Mouse (Mus musculus) forebrain, embryonic 13.5 days (tissue): ENCODE data around the gene Coro2b. TPM values are rescaled to one million over a fixed set of nuclear protein-coding genes. Genes with fewer than 3 reads are reported as not detected.

Experiments
- ATAC-seq: fragments of 200-750 bp; cut with Nextera tagmentation; 2 replicates; pipeline ENCODE4 v1.8.0; 2017
- H3K27ac ChIP-seq: fragments of 300-500 bp; sonication (generic); 2 replicates; pipeline ENCODE4 v1.5.1; 2015; ENCODE audit warnings: inconsistent platforms, mild to moderate bottlenecking, moderate library complexity
- H3K27me3 ChIP-seq: fragments of 300-500 bp; sonication (generic); 2 replicates; pipeline ENCODE4 v1.6.1; 2015; ENCODE audit warnings: mild to moderate bottlenecking, inconsistent platforms
- H3K36me3 ChIP-seq: fragments of 300-500 bp; sonication (generic); 2 replicates; pipeline ENCODE4 v1.6.1; 2015; ENCODE audit warnings: mild to moderate bottlenecking, inconsistent platforms; ENCODE audit not compliant: poor library complexity, severe bottlenecking
- H3K4me1 ChIP-seq: fragments of 300-500 bp; sonication (generic); 2 replicates; pipeline ENCODE4 v1.6.1; 2015; ENCODE audit warnings: inconsistent platforms
- H3K4me2 ChIP-seq: fragments of 300-500 bp; sonication (generic); 2 replicates; pipeline ENCODE4 v1.6.1; 2015; ENCODE audit warnings: inconsistent platforms, mild to moderate bottlenecking, moderate library complexity
- H3K4me3 ChIP-seq: fragments of 300-500 bp; sonication (generic); 2 replicates; pipeline ENCODE4 v1.5.1; 2015; ENCODE audit warnings: mild to moderate bottlenecking, inconsistent platforms
- H3K9ac ChIP-seq: fragments of 300-500 bp; sonication (generic); 2 replicates; pipeline ENCODE4 v1.6.1; 2015; ENCODE audit warnings: mild to moderate bottlenecking, inconsistent platforms
- H3K9me3 ChIP-seq: fragments of 300-500 bp; sonication (generic); replicated peaks from 2 replicates; pipeline ENCODE4 v1.6.1; 2016; ENCODE audit warnings: inconsistent platforms
- WGBS: fragments of 180-500 bp; shearing (Covaris S2); methylation state at CpG from one replicate; pipeline ENCODE4 v1.1.7; 2015; 5-methylcytosine and 5-hydroxymethylcytosine counted together
- polyA plus RNA-seq: library from polyadenylated mRNA; unstranded; fragments of >200 nt; fragmentation: Nextera tagmentation; extraction: Ambion mirVana; gene quantifications from 2 replicates; pipeline ENCODE4 v1.2.1, GENCODE M21; 2015

The Coro2b gene
- polyA plus RNA-seq: 35.5 and 37.0 TPM in 2 replicates

DNA sequence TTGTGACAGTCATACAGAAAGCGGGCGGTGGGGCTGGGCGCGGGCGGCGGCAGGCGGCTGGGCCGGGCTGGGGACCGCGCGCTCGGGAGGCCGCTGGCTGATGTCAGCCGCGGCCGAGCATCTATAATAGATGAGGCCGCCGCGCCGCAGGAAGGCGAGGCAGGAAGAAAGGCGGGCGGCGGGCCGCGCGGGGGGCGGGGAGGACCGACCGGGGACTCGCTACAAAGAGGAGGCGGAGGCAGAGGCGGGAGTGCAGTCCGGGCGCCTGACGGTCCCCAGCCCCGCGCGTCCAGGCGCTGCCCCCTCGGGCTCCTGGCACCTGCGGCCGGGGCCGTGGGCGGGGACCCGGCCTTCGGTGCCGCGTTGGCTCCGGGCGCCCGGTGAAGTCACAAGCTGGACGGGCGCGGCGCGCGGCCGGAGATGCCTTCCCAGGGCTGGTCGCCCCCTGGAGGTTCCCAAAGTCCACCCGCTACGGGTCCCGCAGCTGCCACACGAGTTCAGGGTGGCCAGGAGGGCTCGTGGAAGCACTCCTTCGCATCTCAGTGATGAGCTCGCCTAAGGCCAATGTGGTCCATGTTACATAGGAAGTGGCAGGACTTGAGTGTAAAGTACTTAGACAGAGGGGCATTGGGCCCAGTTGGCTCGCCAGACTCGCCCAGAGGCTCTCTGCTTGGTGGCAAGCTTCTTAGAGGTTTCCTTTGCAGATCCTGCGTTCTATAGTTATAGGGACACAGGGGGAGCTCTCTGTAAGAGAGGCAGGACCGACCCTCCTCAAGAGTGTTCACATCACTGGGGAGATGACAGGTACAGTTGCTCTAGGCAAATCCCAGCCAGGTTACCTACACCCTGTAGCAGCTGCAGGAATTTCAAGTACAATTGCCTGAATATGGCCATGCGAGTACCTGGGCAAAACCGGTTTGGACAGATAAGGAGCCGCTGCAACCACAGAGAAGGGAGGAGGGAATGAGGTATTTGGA lies at the start of gene Coro2b:
Gene Coro2b (minus strand): TSS at position 390 of the 977 bp plus-strand sequence.
- Histone ChIP-seq H3K27me3 (no peaks in the 10 kb centered on the region), H3K9ac (peak within 1 kb of the TSS; percentile 96), H3K4me3 (peak within 1 kb of the TSS; percentile 69), H3K36me3 (no peaks in the 10 kb centered on the region), H3K4me1 (peaks cover 87% of the 10 kb centered on the region), H3K27ac (peak within 1 kb of the TSS; percentile 96), H3K9me3 (no peaks in the 10 kb centered on the region), H3K4me2 (peak within 1 kb of the TSS; percentile 77)
- ATAC-seq: peak; percentile 43
- WGBS: 2% methylated on average over 51 of the region's 74 CpGs

DNA sequence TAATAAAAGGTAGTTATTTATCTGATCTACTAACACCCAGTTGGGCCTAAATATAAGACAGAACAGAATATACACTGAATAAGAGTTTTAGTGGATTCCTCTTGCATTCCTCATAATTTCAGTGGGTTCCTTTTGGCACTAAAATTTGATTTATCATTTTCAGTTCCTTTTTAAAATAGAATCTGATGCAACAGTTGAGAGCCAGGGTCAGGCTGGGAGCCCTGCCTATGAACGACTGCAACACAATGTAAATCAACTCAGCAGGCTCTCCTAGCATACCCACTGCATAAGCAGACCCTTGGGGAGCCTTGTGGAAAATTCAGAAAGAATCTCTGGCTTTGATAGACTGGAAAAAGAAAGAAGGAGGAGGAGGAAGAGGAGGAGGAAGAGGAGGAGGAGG lies 40.7 kb upstream of the Coro2b start:
- no peak for ATAC-seq
- Histone ChIP-seq H3K9ac (no peak overlapping the region), H3K4me1 (no peaks in the 10 kb centered on the region), H3K27ac (no peak overlapping the region), H3K4me3 (no peak overlapping the region), H3K27me3 (no peaks in the 10 kb centered on the region), H3K4me2 (no peak overlapping the region), H3K9me3 (no peaks in the 10 kb centered on the region), H3K36me3 (no peaks in the 10 kb centered on the region)
- 62% methylated on average over 1 of the region's 1 CpGs for WGBS

DNA sequence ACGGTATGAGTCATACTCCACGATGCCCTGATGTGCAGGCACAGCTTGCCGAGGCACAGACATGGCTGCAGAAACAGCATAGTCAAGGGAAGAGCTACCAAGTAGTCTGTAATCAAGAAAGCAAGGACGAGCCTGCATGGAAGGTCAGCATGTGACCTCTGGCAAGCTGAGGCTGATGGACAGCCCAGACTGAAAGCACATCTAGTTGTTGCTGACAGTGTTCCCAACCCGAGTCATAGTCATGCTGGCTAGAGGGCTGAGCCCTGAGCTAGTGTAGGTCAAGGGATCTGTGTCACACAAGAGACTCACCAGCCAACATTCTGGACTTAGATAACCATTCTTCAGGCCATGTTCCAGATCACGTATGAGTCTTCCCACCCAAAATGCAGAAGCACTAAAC lies 32.3 kb upstream of the Coro2b start:
- Histone ChIP-seq H3K27me3 (no peaks in the 10 kb centered on the region), H3K9me3 (no peaks in the 10 kb centered on the region), H3K4me2 (no peak overlapping the region), H3K27ac (no peak overlapping the region), H3K36me3 (no peaks in the 10 kb centered on the region), H3K4me1 (no peaks in the 10 kb centered on the region), H3K4me3 (no peak overlapping the region), H3K9ac (no peak overlapping the region)
- no peak for ATAC-seq
- WGBS: 90% methylated on average over 6 of the region's 6 CpGs

DNA sequence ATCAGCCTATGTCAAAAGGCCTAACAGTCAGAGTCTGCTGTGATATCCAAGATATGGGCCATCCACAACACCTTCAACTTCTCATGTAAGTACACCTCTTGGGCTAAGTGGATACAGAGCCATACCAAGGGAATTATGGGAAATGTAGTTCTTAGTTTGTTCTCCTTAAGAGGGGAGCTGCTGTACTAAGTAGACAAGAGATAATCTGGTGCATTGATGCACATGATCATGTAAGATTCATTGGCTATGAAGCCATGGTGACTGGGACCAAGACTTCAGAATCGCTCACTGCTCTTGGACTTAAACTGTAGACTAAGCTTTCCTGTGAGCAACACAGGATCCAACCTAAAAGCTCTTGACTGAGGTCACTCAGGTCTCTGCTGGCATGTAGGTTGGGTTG lies 31.0 kb upstream of the Coro2b start:
- Histone ChIP-seq H3K4me2 (no peak overlapping the region), H3K4me1 (no peaks in the 10 kb centered on the region), H3K36me3 (no peaks in the 10 kb centered on the region), H3K27me3 (no peaks in the 10 kb centered on the region), H3K9me3 (no peaks in the 10 kb centered on the region), H3K4me3 (no peak overlapping the region), H3K27ac (no peak overlapping the region), H3K9ac (no peak overlapping the region)
- no peak for ATAC-seq
- WGBS: 96% methylated on average over 1 of the region's 1 CpGs

DNA sequence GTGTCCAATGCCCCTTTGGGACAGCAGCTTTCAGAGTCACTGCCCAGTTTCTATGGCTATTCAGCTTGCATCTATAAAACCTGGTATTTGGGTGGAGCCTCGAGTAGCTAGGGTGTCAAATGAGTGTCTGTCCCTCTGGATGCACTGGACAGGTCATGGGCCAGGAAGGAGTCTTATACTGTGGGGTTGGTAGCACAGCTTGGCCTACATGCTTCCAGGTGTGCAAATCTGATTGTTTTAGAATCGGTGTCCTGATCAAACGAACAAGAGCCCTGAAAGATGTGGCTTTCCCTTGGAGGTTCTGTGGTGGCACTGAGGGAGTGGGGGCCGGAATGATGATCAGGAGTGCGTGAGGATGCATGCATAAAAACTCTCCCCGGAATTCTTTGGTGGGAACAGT lies 25.4 kb upstream of the Coro2b start:
- no peak for ATAC-seq
- no peaks in the 10 kb centered on the region for H3K27me3 ChIP-seq
- no peak overlapping the region for H3K9ac ChIP-seq
- no peak overlapping the region for H3K4me3 ChIP-seq
- no peaks in the 10 kb centered on the region for H3K36me3 ChIP-seq
- WGBS: 90% methylated on average over 6 of the region's 6 CpGs
- H3K9me3 ChIP-seq: no peaks in the 10 kb centered on the region
- H3K27ac ChIP-seq: no peak overlapping the region
- H3K4me1 ChIP-seq: no peaks in the 10 kb centered on the region
- H3K4me2 ChIP-seq: no peak overlapping the region

DNA sequence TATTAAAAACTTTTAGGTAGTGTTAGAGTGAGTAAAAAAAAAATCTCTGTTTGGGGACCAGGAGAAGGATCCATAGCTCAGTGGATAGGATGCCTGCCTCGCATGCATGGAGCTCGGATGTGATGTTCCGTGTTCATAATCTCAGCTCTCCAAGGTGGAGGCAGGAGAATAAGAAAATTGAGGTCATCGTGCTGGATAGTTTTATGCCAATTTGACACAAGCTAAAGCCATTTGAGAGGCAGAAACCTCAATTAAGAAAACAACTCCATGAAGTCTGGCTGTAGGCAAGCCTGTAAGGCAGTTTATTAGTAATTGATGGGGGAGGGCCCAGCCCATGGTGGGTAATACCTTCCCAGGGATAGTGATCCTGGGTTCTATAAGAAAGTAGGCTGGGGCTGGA lies 23.6 kb upstream of the Coro2b start:
- no peak for ATAC-seq
- no peak overlapping the region for H3K4me3 ChIP-seq
- no peaks in the 10 kb centered on the region for H3K4me1 ChIP-seq
- H3K36me3 ChIP-seq: no peaks in the 10 kb centered on the region
- no peaks in the 10 kb centered on the region for H3K9me3 ChIP-seq
- 92% methylated on average over 4 of the region's 4 CpGs for WGBS
- no peak overlapping the region for H3K9ac ChIP-seq
- H3K27me3 ChIP-seq: no peaks in the 10 kb centered on the region
- H3K27ac ChIP-seq: no peak overlapping the region
- no peak overlapping the region for H3K4me2 ChIP-seq

DNA sequence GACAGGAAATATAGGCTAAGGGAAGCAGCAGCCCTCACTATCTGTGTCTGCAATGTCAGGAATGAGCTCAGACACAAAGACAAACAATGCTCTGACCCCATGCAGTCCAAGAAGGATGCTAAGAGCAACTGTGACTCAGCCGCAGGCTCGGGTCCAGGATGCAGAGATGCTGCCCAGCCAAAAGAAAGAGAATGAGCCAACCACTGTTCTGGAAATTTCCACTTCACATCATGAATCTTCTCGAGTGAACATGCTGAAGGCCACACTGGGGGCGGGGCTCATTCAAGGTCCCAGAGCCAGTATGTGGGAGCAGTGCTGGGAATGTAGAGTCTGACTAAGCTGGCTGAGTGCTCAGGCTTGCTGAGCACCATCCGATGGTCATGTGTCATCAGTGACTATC lies 23.2 kb upstream of the Coro2b start:
- no peaks in the 10 kb centered on the region for H3K9me3 ChIP-seq
- H3K36me3 ChIP-seq: no peaks in the 10 kb centered on the region
- no peak overlapping the region for H3K9ac ChIP-seq
- ATAC-seq: no peak
- H3K27ac ChIP-seq: no peak overlapping the region
- H3K4me1 ChIP-seq: peaks cover 4% of the 10 kb centered on the region
- H3K27me3 ChIP-seq: no peaks in the 10 kb centered on the region
- H3K4me3 ChIP-seq: no peak overlapping the region
- WGBS: 68% methylated on average over 5 of the region's 5 CpGs
- no peak overlapping the region for H3K4me2 ChIP-seq

DNA sequence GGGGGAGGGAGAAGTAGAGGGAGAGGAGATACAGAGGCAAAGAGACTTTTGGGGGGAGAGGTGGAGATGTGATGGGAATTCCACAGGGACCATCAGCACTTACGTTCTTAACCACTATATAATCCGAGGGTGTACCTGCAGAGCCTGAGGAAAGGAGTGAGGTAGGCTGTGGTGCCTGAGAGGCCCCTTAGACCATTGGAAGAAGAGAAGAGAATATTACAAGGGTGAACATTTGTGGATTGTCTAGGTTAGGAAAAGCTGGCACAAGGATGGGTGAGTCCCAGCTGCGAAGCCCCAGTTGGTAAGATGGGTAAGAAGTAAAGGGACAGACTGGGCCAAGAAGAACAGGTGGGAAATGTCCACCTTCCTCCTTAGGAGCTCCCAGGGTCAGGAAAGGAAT lies 22.6 kb upstream of the Coro2b start:
- Histone ChIP-seq H3K4me2 (no peak overlapping the region), H3K27me3 (no peaks in the 10 kb centered on the region), H3K9ac (no peak overlapping the region), H3K9me3 (no peaks in the 10 kb centered on the region), H3K36me3 (no peaks in the 10 kb centered on the region), H3K4me3 (no peak overlapping the region), H3K27ac (no peak overlapping the region), H3K4me1 (peaks cover 10% of the 10 kb centered on the region)
- ATAC-seq: no peak
- 80% methylated on average over 3 of the region's 3 CpGs for WGBS

DNA sequence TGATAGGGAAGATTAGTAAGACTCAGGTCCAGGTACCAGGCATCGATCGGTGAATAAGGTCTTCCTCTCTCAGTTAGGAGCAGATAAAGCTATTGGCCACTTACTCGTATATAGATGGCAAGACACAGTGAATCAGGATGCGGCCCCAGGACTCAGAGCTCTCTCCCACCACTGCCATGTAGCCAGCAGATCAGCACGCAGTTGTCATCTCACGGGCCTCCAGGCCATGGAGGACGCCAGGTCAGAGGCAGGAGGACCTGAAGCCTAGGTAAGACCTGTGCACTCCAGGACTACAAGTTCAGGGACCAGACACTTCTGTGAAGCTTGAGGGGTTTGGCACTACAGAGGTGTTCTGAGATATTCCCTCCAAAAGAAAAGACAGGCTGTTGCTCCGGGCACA lies 21.2 kb upstream of the Coro2b start:
- no peaks in the 10 kb centered on the region for H3K36me3 ChIP-seq
- WGBS: 96% methylated on average over 8 of the region's 8 CpGs
- no peaks in the 10 kb centered on the region for H3K9me3 ChIP-seq
- no peaks in the 10 kb centered on the region for H3K27me3 ChIP-seq
- H3K4me2 ChIP-seq: no peak overlapping the region
- no peak overlapping the region for H3K9ac ChIP-seq
- no peak overlapping the region for H3K27ac ChIP-seq
- ATAC-seq: no peak
- H3K4me3 ChIP-seq: no peak overlapping the region
- peaks cover 21% of the 10 kb centered on the region for H3K4me1 ChIP-seq

DNA sequence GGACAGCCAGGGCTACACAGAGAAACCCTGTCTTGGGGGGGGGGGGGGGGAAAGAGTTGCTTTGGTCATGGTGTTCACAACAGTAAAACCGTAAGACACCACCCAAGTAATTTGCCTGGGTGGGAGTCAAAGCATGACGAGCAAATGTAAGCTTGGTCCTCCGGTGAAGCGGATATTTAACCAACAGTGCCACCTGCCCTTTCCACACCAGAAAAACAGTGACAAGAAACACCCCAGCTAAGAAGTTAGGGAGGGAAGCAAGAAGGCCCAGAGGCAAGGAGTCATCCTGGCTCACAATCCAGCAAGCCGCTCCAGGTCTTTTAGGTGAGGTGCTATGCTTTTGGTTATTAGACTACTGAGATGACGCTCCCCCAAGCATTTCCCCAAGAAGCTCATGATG lies 19.9 kb upstream of the Coro2b start:
- 93% methylated on average over 6 of the region's 6 CpGs for WGBS
- Histone ChIP-seq H3K4me2 (no peak overlapping the region), H3K27ac (no peak overlapping the region), H3K36me3 (no peaks in the 10 kb centered on the region), H3K4me1 (peaks cover 21% of the 10 kb centered on the region), H3K9me3 (no peaks in the 10 kb centered on the region), H3K4me3 (no peak overlapping the region), H3K9ac (no peak overlapping the region), H3K27me3 (no peaks in the 10 kb centered on the region)
- ATAC-seq: no peak

DNA sequence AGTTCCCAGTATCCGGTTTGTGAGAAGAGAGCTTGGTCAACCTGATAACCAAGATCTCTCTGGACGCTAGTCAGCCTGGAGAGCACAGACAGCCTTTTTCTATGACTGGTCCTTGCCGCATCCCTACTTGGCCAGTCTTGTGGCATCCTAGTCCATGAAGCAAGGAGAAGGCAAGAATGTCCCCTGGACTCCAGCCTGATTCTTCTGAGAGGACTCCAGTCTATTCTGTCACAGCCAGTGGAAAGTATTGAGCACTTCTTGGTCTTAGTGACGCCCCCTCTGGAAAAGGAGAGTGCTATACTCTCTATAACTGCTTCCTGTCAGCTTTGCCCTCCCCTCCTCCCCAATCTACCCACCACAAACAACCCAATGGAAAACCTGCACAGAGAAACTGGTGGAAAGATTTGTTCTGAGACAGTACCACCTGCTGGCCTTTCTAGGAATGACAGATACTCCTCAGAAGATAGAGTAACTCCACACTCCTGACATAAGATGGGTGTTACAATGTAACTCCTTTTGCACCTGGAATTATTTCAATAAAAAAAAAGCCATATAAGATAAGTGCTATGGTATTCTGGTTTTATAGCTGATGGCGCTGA lies 18.5 kb upstream of the Coro2b start:
- Histone ChIP-seq H3K9ac (no peak overlapping the region), H3K4me1 (peaks cover 21% of the 10 kb centered on the region), H3K27ac (peak overlapping the region; percentile 69), H3K27me3 (no peaks in the 10 kb centered on the region), H3K36me3 (no peaks in the 10 kb centered on the region), H3K4me2 (no peak overlapping the region), H3K4me3 (no peak overlapping the region), H3K9me3 (no peaks in the 10 kb centered on the region)
- 0 out of 2 replicates have a peak, but pooled peaks have one; percentile 9 for ATAC-seq
- WGBS: 65% methylated on average over 5 of the region's 5 CpGs

DNA sequence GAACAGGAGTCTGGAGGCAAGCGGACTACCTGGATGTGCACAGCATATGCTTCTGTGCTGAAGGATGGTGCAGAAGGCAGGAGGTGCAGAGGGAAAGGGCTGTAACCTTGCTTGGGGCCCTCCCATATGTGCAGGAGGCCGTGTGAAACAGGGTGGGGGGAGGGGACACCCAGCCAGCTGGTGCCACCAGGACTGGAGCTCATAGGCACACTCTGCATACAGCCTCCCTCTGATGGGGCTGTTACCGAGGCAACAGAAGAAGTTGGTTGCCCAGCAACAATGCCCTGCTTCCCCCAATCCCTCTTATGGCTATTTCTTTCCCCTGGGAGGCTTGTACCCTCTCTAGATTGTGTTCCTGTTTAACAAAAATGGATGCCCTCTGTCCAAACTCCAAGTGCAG lies 17.8 kb upstream of the Coro2b start:
- Histone ChIP-seq H3K27me3 (no peaks in the 10 kb centered on the region), H3K9ac (no peak overlapping the region), H3K36me3 (no peaks in the 10 kb centered on the region), H3K4me1 (peaks cover 21% of the 10 kb centered on the region), H3K27ac (peak overlapping the region; percentile 69), H3K9me3 (no peaks in the 10 kb centered on the region), H3K4me2 (peak overlapping the region; percentile 12; the same call in 1 of the 2 replicates), H3K4me3 (no peak overlapping the region)
- WGBS: 24% methylated on average over 3 of the region's 3 CpGs
- ATAC-seq: peak; percentile 91
